Mouse (Mus musculus) WW6 (cell line): ENCODE results near the gene Lhfpl5.

Experiments
- DNase-seq: peaks from one replicate; pipeline ENCODE4 v3.0.0-alpha.2; 2013; ENCODE audit warnings: low read depth, low spot score

Gene Lhfpl5

GRCm38 (mm10) chr17:28572521-28572920 is 2.9 kb upstream of the Lhfpl5 start:
- DNase-seq = no peak

DNA sequence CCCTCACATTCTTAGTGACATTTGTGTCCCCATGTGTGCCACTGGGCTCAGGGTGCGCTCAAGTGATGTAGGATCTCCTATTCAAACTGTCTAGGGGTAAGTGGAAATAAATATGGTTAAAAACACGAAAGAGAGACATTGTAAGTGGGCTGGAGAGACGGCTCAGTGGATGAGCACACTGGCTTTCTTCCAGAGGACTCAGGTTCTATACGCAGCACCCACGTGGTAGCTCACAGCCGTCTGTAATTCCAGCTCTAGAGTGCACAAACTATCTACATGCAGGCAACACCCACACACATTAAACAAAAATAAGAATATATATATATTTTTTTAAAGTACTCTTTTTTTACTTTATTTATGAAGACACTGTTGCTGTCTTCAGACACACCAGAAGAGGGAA is 2.5 kb upstream of the Lhfpl5 start:
- DNase-seq = no peak

- no peak for DNase-seq
Observed at GRCm38 (mm10) chr17:28580396-28580795, 5.0 kb downstream of the Lhfpl5 start.

DNA sequence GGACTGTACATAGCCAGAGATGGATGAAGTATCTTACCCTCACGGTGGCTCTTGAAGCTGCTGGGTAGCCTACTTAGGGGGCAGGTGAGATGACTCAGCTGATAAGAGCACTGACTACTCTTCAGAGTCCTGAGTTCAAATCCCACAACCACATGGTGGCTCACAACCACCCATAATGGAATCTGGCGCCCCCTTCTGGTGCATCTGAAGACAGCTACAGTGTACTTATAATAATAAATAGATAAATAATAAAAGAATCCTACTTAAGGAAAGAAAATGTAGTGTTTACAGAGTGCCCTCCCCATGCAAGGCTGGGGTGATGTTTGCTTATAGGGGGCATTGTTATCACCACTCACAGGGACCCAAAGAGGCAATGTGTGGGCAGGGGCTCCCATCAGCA is 5.6 kb downstream of the Lhfpl5 start:
- no peak for DNase-seq

DNA sequence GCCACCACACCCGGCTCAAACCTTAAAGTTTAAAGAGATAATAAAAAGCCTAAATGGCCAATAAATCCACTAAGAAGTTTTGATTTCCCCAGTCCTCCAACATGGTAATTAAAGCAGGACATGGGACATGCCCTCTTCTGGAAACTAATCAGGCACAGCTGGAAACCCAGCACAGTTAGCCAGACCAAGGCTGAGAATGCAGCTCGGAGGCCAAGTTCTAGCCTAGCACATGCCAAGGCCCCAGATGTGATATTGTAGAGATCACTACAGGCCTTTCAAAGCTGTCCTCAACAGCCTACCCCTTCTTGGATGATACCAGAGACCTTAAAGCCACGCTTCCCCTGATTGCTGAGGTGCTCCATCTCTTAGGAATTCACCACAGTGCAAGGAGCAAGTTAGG is 11.1 kb downstream of the Lhfpl5 start:
- DNase-seq = no peak

DNA sequence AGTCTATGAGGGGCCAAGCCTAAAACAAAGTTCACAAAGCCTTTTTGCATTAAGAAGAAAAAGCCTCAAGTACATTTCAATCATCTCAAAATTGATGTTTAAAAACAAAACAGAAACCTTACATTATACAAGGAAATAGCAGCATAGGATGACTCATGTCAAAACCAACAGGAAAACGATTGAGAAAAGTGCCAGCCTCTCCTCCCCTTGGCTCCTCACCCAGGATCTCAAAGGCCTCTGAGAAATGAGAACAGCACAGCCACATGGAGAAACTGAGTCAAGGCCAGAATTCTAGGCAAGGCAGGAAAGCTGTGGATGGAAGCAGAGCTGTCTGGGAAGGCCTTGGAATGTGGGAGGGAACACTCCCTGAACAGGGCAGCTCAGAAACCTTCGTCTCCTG is 13.2 kb downstream of the Lhfpl5 start:
- no peak for DNase-seq

DNA sequence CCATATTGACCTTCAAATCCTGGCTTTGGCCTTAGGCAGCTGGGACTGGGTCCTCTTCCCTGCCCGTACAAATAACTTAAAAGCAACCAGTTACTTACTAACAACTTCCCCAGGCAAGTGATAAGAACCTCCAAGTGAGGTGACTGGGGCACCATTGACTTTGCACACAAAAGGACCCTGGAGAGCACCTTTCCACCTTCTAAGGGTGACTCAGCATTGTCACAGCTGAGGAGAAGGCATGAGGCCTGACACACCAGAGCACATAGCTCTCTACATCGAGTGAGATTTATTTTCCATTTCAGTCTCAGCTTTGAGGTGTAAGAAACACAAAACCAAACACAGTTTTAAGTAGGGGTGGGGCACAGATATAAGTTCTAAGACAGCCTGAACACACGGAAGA is 15.2 kb downstream of the Lhfpl5 start:
- no peak for DNase-seq

GRCm38 (mm10) chr17:28591476-28591875 is 16.0 kb downstream of the Lhfpl5 start:
- no peak for DNase-seq

DNA sequence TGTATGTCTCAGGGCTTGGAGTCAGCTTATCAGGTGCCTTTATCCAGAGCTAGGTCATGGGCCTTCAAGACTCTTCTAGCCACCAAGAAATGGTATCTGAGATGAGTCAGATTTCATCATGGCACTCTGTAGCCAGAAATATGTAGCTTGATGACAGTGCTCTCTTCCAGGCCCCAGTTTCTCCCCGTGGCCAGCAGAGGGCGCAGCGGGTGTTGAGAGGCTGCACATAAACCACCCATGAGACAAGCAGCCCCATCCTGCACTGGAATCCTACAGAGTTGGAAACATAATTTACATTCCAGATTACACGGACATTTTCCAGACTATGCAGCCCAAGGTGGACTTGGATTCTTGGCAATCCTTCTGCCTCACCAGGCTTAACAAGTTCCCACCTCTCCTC is 17.6 kb downstream of the Lhfpl5 start:
- peak; percentile 54 for DNase-seq

DNA sequence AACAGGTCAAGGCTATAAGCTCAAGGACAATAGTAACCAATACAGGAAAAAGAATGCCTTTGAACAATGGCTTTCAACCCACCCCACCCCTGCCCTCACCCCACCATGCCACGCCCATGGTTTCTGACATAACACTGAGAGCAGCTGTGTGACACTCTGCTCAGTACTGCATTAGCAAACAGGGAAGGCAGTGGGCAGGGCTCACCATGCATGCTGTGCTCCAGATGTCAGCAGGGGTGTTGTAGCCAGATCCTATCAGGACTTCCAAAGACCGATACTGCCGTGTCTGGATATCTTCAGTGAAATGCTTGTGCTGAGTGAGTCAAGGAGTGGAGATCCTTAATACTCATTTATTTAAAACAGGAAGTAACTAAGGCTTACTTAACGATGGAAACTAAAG is 18.5 kb downstream of the Lhfpl5 start:
- DNase-seq = no peak

DNA sequence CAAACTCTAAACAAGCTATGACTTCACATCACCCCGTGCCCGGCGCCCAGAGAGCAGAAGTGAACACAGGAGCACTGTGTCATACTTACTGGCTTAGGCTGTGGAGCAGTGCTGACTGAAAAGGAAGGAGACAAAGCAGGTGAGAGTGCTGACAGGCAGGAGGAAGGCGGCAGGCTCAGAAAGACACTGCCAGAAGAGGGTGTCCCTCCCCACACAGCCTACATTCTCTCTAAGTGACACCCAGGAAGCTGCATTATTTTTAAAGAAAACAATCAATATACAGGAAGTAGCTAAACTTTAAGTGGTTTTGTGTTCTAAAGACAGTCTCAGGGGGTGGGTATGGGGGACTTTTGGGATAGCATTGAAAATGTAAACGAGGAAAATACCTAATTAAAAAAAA is 25.3 kb downstream of the Lhfpl5 start:
- no peak for DNase-seq

GRCm38 (mm10) chr17:28601557-28602250 is 26.3 kb downstream of the Lhfpl5 start:
- no peak for DNase-seq

DNA sequence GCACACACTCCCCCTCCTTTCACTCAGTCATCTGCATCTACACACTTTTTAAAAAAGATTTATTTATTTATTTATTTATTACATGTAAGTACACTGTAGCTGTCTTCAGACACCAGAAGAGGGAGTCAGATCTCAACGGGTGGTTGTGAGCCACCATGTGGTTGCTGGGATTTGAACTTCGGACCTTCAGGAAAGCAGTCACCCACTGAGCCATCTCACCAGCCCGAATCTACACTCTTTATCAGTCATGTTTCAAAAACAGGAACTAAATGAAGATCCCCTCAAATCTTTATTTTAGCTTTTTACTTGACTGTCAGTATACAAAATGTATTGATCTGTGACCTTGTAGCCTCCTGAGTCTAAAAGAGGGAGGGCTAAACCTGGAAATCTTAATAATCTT is 34.1 kb downstream of the Lhfpl5 start:
- DNase-seq = no peak

DNA sequence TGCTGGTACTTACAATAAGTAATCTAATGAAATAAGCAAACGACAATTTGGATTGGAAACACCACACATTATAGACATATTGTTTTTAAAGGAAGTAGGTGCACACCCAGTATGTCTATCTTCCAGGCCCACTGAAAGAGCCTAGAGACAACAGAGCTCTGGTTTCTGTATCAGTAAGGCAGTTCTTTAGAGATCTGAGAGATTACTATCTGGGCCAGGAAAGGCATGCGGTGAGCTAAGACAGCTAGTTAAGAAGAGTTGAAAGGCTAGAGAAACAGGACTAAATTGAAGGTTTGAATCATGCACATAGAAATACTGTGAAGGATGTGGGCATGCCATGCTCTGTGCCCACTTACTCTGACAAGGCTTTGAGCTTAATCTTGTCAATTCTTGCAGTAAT is 37.2 kb downstream of the Lhfpl5 start:
- DNase-seq = no peak

DNA sequence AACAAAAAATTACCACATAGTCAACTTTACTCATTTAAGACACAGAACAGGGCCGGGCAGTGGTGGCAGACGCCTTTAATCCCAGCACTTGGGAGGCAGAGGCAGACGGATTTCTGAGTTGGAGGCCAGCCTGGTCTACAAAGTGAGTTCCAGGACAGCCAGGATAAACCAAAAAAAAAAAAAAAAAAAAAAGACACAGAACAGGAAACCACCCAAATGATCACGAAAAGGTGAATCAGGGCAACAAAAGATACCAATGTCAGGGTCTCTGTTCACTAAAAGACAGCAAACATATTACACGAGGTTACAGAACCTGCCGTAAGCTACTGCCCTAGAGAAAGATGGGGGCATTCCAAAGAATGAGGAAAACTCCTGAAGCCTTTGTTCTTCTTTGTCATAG is 37.7 kb downstream of the Lhfpl5 start:
- DNase-seq = no peak

- DNase-seq = no peak
Observed at GRCm38 (mm10) chr17:28615332-28615731, 39.9 kb downstream of the Lhfpl5 start.

- no peak for DNase-seq
Observed at GRCm38 (mm10) chr17:28617636-28618035, 42.2 kb downstream of the Lhfpl5 start.

DNA sequence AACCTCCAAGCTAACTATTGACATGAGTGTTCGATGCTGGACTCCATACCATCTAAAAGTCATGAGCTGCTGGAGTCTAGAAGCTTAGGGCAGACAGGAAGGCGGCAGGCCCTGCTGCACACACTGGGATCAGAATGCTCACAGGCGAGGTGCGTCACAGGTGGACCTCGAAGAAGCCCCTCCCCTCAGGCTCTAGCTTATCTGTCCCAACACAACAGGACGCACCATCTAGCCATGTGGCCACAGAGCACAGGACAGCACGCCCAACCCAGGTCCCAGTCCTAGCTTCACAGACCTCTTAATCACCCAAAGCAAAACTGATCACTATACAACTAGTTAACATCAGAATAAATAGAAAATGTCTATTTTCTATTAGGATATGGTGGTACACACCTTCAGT is 42.7 kb downstream of the Lhfpl5 start:
- DNase-seq = no peak

DNA sequence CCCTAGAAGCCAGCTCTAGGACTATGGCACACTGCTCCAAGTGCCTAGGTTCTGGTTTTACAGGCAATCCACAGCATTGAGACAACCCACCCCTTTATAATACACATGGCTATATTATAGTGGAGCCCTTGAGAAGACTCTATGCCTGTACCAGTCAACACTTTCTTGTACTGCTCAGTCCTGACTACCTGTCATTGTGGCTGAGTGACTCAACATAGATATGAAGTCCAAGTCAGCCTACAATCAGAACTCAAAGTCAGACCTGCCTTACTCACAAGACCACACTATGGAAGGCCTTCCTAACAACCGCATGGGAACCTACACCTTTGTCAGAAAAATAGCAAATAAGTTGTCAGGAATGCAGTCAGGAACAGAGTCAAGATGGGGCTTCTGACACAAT is 43.3 kb downstream of the Lhfpl5 start:
- DNase-seq = no peak

GRCm38 (mm10) chr17:28621381-28622299 is 46.2 kb downstream of the Lhfpl5 start:
- DNase-seq = no peak

DNA sequence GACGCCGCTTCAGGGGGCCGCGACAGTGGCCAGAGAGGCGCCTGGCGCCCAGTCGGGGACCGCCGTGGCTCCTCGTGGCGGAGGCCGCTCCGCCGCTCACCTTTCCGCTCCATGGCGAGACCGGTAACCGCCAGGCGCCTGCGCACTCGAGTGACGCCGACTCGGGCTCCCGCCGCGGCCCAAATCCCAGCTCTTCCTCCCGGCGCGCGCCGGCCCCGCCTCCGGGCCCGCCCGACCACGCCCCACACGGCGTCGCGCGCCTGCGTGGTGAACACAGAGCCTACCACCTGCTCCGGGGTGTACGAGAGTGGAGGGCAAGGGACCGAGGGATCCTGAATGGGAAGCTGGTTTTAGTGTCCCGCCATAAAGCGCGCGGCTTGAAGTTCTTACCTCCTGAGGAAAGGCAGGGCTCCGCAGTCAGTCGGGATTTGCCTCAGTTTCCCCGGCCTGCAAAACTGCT is 46.9 kb downstream of the Lhfpl5 start, which contains the start of gene Srpk1:
Srpk1 (minus strand) TSS at position 410 of the 460 bp plus-strand sequence.
- DNase-seq = peak; percentile 66

DNA sequence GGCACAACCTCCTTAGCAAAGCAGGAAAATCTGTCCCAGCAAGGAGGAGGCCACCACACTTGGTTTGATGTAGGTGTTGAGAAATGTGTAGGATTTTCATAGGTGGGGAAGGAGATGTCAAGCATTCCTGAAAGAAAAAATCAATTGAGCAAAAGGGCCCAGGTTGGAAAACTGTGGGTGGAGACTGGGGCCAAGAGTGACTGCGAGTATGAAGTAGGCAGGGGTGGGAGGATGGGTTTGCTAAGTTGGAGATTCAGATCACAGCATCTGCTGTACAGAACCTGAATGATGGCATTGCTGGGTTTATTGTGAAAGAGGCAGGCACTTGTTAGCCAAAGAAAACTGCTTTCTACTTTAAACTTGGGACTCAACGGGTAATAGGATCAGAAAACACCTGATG is 49.4 kb downstream of the Lhfpl5 start:
- DNase-seq = no peak

GRCm38 (mm10) chr17:28625327-28625726 is 49.9 kb downstream of the Lhfpl5 start:
- DNase-seq = no peak
